Mouse (Mus musculus): ENCODE measurements around the gene Lypd3. TPM values are rescaled to one million over a fixed set of nuclear protein-coding genes. Genes with fewer than 3 reads are reported as not detected.

The Lypd3 gene
- 0.16 and 0.37 TPM in 2 replicates for polyA plus RNA-seq (2012)

GRCm38 (mm10) chr7:24636264-24636663 lies at the start of gene Lypd3:
Gene Lypd3 (plus strand): TSS chr7:24636550.

GRCm38 (mm10) chr7:24587330-24588105 lies 48.8 kb upstream of the Lypd3 start, which contains the start of the genes Ethe1 and Zfp575:
Gene Ethe1 (plus strand): TSS chr7:24587543.
Gene Zfp575 (minus strand): TSS chr7:24587641.

GRCm38 (mm10) chr7:24610144-24610878 lies 26.0 kb upstream of the Lypd3 start, which contains the start of gene Phldb3:
Gene Phldb3 (plus strand): TSS chr7:24610763.

DNA sequence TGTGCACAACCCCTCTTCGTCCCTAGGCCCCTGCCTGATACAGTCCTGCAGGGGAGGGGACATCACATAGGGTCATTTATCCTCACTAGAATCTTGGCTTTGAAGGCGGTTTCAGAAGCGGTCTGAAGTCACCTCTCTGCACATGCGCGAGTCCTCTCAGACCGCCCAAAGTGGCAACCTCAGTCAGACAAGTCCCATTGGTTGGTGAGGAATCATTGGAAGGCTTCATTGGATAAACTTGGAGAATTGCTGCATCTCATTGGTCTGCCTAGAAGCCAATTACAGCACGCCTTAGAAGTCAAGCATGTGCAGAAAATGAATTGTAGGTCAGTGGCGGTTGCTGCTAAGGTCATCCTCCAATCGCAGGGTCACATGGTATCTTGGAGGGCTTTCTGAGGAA lies 40.2 kb downstream of the Lypd3 start, which contains the start of gene Tex101:
TSS of gene Tex101 (minus strand) at position 101 of the 400 bp plus-strand sequence.

Other genes with a start within 250 kb of the Lypd3 start
- gene Smg9, start 236.9 kb upstream of the Lypd3 start, polyA plus RNA-seq (2012): 121 and 122 TPM in 2 replicates
- 0.05 and 0.10 TPM in 2 replicates for gene Irgc1, start 184.3 kb upstream of the Lypd3 start, polyA plus RNA-seq (2012)
- gene Plaur, start 174.1 kb upstream of the Lypd3 start, polyA plus RNA-seq (2012): 118 and 127 TPM in 2 replicates
- 0.17 and 0.33 TPM in 2 replicates for gene Cadm4, start 154.5 kb upstream of the Lypd3 start, polyA plus RNA-seq (2012)
- 34.0 and 41.2 TPM in 2 replicates for gene Zfp428, start 129.5 kb upstream of the Lypd3 start, polyA plus RNA-seq (2012)
- not detected in 2 replicates for gene AC161166.1, start 124.1 kb upstream of the Lypd3 start, polyA plus RNA-seq (2012)
- gene Irgq, start 105.9 kb upstream of the Lypd3 start, polyA plus RNA-seq (2012): 7.8 and 9.6 TPM in 2 replicates
- not detected in 2 replicates for gene Pinlyp, start 90.4 kb upstream of the Lypd3 start, polyA plus RNA-seq (2012)
- gene Xrcc1, start 90.3 kb upstream of the Lypd3 start, polyA plus RNA-seq (2012): 169 and 206 TPM in 2 replicates
- 35.2 and 53.0 TPM in 2 replicates for gene Ethe1, start 49.0 kb upstream of the Lypd3 start, polyA plus RNA-seq (2012)
- 2.6 and 3.0 TPM in 2 replicates for gene Zfp575, start 48.9 kb upstream of the Lypd3 start, polyA plus RNA-seq (2012)
- gene Phldb3, start 25.8 kb upstream of the Lypd3 start, polyA plus RNA-seq (2012): 35.9 and 44.5 TPM in 2 replicates
- not detected in 2 replicates for gene Tex101, start 40.1 kb downstream of the Lypd3 start, polyA plus RNA-seq (2012)
- gene BC049730, start 72.7 kb downstream of the Lypd3 start, polyA plus RNA-seq (2012): not detected in 2 replicates
- not detected in 2 replicates for gene Gm4763, start 90.4 kb downstream of the Lypd3 start, polyA plus RNA-seq (2012)
- 52.7 and 64.3 TPM in 2 replicates for gene Cd177, start 123.8 kb downstream of the Lypd3 start, polyA plus RNA-seq (2012)
- 0.59 TPM in 1 of 2 replicates, not detected in the other for gene Ceacam10, start 140.7 kb downstream of the Lypd3 start, polyA plus RNA-seq (2012)
- gene Gm9844, start 225.7 kb downstream of the Lypd3 start, polyA plus RNA-seq (2012): 30.6 and 98.7 TPM in 2 replicates
- not detected in 2 replicates for gene Lypd4, start 233.4 kb downstream of the Lypd3 start, polyA plus RNA-seq (2012)
- not detected in 2 replicates for gene Dmrtc2, start 233.5 kb downstream of the Lypd3 start, polyA plus RNA-seq (2012)
- gene Rps19, start 247.8 kb downstream of the Lypd3 start, polyA plus RNA-seq (2012): 3,485 and 4,048 TPM in 2 replicates